Mouse (Mus musculus) thymus, adult 2 months (tissue): ENCODE measurements around the gene Hc.

Experiments used
- CTCF ChIP-seq: fragments of 200-500 bp; IDR thresholded peaks from 2 replicates; pipeline ENCODE4 v1.5.1; 2012; ENCODE audit warnings: mild to moderate bottlenecking, control low read depth, low read length, moderate library complexity, borderline replicate concordance; ENCODE audit not compliant: control insufficient read depth, poor library complexity, insufficient read depth; ENCODE audit errors: extremely low read depth
- POLR2A ChIP-seq: fragments of 200-500 bp; IDR thresholded peaks from 2 replicates; pipeline ENCODE4 v1.6.1; 2012; ENCODE audit warnings: mild to moderate bottlenecking, low read length, control low read depth, moderate library complexity; ENCODE audit not compliant: control insufficient read depth, poor library complexity, insufficient read depth; ENCODE audit errors: extremely low read depth

DNA sequence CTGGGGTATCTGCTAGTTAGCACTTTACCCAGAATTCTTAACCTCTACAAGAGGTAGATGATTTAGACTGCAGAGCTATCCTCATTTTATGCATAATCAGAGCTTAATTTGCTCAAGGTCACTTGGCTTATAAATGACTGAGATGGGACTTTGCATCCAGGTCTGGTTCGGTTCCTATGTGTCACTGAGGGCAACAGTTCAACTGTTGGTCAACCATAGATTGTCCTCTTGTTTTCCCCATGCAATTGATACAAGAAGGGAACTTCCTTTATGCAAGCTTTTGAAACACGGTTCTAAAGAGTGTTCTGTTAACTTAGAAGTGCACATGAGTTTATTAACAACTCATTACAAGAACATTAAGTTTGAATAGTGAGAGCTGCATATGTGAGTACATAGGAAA, 2.9 kb downstream of the Hc start:
- TF ChIP-seq CTCF (no peak), POLR2A (no peak)
